Mouse (Mus musculus): ENCODE measurements at regions not wholly inside any gene's neighbourhood (a gene's known extent, or its start where the extent isn't known, plus 50 kb on each side); places are given as distances from the start of the nearest gene placed in this dataset.

DNA sequence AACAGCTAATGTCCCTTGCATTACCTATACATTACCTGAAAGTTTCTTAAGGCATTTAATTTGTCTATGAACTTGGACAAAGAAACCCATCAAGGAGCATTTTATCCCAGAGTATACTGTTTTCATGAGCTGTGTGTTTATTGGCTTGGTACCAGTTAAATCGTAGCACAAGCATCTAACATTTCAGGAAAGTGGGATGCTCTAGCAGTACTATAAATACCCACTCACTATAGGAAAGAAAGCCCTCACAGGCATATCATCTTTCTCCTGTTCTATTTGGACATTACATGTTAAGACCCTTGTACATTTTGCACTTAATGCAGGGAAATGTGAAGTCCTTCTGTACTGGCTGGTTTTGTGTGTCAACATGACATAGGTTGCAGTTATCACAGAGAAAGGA lies 163.9 kb downstream of the Ptprc start:
- Histone ChIP-seq H3K27ac (ENCODE audit: insufficient read depth, low read length) (no peak overlapping the region), H3K4me3 (ENCODE audit: insufficient read depth, low read length) (no peak overlapping the region), H3K4me1 (ENCODE audit: control insufficient read depth, insufficient read depth, low read length) (no peaks in the 10 kb centered on the region)
- TF ChIP-seq POLR2A (IDR thresholded peaks at IDR 0.05; ENCODE audit: extremely low read depth, insufficient read depth, low read length): no peak
- no peak for TF ChIP-seq CTCF (IDR thresholded peaks at IDR 0.05; ENCODE audit: extremely low read depth, insufficient read depth, low read length)

GRCm38 (mm10) chr1:138010910-138011477 lies 164.5 kb downstream of the Ptprc start:
- H3K4me1 ChIP-seq (ENCODE audit: control insufficient read depth, insufficient read depth, low read length): no peaks in the 10 kb centered on the region; the same call in 1 of the 2 replicates
- TF ChIP-seq POLR2A (IDR thresholded peaks at IDR 0.05; ENCODE audit: extremely low read depth, insufficient read depth, low read length): no peak
- TF ChIP-seq CTCF (IDR thresholded peaks at IDR 0.05; ENCODE audit: extremely low read depth, insufficient read depth, low read length): no peak
- H3K4me3 ChIP-seq (ENCODE audit: insufficient read depth, low read length): no peak overlapping the region
- H3K27ac ChIP-seq (ENCODE audit: insufficient read depth, low read length): no peak overlapping the region

DNA sequence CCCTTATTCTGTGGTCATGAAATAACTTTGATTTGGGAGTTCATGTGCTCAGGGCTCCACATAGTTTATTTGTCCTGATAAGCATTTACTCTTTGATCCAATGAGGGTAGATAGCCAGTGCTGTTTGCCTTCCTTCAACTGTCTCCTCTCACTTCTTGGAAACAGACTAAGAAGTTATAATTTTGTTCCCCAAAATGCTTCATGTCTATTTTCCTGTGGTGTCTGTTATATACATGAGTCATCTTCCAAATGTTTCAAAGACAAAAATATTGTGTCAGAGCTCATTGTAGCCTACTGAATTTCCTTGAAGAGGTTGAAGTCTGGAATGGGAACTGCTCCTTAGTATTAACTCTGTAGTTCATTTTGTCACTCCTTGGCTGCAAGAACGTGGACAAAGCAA lies 168.7 kb downstream of the Ptprc start:
- TF ChIP-seq POLR2A (IDR thresholded peaks at IDR 0.05; ENCODE audit: extremely low read depth, insufficient read depth, low read length): no peak
- TF ChIP-seq CTCF (IDR thresholded peaks at IDR 0.05; ENCODE audit: extremely low read depth, insufficient read depth, low read length): no peak
- Histone ChIP-seq H3K4me3 (ENCODE audit: insufficient read depth, low read length) (no peak overlapping the region), H3K27ac (ENCODE audit: insufficient read depth, low read length) (no peak overlapping the region), H3K4me1 (ENCODE audit: control insufficient read depth, insufficient read depth, low read length) (no peaks in the 10 kb centered on the region; the same call in 1 of the 2 replicates)

- no peak overlapping the region for H3K4me3 ChIP-seq (ENCODE audit: insufficient read depth, low read length)
- no peak for TF ChIP-seq POLR2A (IDR thresholded peaks at IDR 0.05; ENCODE audit: extremely low read depth, insufficient read depth, low read length)
- no peaks in the 10 kb centered on the region; the same call in 1 of the 2 replicates for H3K4me1 ChIP-seq (ENCODE audit: control insufficient read depth, insufficient read depth, low read length)
- no peak overlapping the region for H3K27ac ChIP-seq (ENCODE audit: insufficient read depth, low read length)
Measured at GRCm38 (mm10) chr1:138004319-138004718, 171.2 kb downstream of the Ptprc start.

GRCm38 (mm10) chr1:137999268-137999900 lies 176.1 kb downstream of the Ptprc start:
- H3K4me1 ChIP-seq (ENCODE audit: control insufficient read depth, insufficient read depth, low read length): no peaks in the 10 kb centered on the region
- no peak overlapping the region for H3K27ac ChIP-seq (ENCODE audit: insufficient read depth, low read length)
- TF ChIP-seq CTCF (IDR thresholded peaks at IDR 0.05; ENCODE audit: extremely low read depth, insufficient read depth, low read length): no peak
- TF ChIP-seq POLR2A (IDR thresholded peaks at IDR 0.05; ENCODE audit: extremely low read depth, insufficient read depth, low read length): no peak
- H3K4me3 ChIP-seq (ENCODE audit: insufficient read depth, low read length): no peak overlapping the region

DNA sequence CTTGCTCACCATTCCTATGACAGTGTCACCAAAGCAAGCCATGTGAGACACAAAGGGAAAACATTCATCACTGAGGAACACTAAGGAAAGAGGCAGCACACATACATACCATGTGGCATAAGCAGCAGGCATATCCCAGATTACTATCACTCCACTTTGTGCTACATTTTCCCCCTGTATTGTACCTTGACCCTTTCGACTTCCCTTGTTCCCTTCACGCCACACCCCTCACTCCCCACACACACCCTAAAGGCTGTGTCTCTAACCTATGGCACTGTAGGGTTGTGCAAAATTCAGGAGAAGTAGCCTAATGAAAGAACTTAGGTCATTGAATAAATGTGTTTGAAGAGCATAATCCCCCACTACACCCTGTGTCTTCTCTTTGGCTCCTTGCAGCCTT lies 179.5 kb downstream of the Ptprc start:
- H3K27ac ChIP-seq (ENCODE audit: insufficient read depth, low read length): no peak overlapping the region
- TF ChIP-seq CTCF (IDR thresholded peaks at IDR 0.05; ENCODE audit: extremely low read depth, insufficient read depth, low read length): no peak
- no peak for TF ChIP-seq POLR2A (IDR thresholded peaks at IDR 0.05; ENCODE audit: extremely low read depth, insufficient read depth, low read length)
- H3K4me1 ChIP-seq (ENCODE audit: control insufficient read depth, insufficient read depth, low read length): no peaks in the 10 kb centered on the region
- no peak overlapping the region for H3K4me3 ChIP-seq (ENCODE audit: insufficient read depth, low read length)

GRCm38 (mm10) chr1:137991936-137992335 lies 183.6 kb downstream of the Ptprc start:
- no peak for TF ChIP-seq CTCF (IDR thresholded peaks at IDR 0.05; ENCODE audit: extremely low read depth, insufficient read depth, low read length)
- TF ChIP-seq POLR2A (IDR thresholded peaks at IDR 0.05; ENCODE audit: extremely low read depth, insufficient read depth, low read length): no peak

GRCm38 (mm10) chr1:137991412-137991811 lies 184.1 kb downstream of the Ptprc start:
- no peaks in the 10 kb centered on the region for H3K4me1 ChIP-seq (ENCODE audit: control insufficient read depth, insufficient read depth, low read length)
- TF ChIP-seq POLR2A (IDR thresholded peaks at IDR 0.05; ENCODE audit: extremely low read depth, insufficient read depth, low read length) (no peak), CTCF (IDR thresholded peaks at IDR 0.05; ENCODE audit: extremely low read depth, insufficient read depth, low read length) (no peak)
- H3K27ac ChIP-seq (ENCODE audit: insufficient read depth, low read length): no peak overlapping the region
- no peak overlapping the region for H3K4me3 ChIP-seq (ENCODE audit: insufficient read depth, low read length)

More at GRCm38 (mm10) chr1:137991936-137992335, 183.6 kb downstream of the Ptprc start:
- Histone ChIP-seq H3K27ac (ENCODE audit: insufficient read depth, low read length) (no peak overlapping the region), H3K4me1 (ENCODE audit: control insufficient read depth, insufficient read depth, low read length) (no peaks in the 10 kb centered on the region), H3K4me3 (ENCODE audit: insufficient read depth, low read length) (no peak overlapping the region)

GRCm38 (mm10) chr1:137973406-137973805 lies 202.1 kb downstream of the Ptprc start:
- Histone ChIP-seq H3K4me3 (ENCODE audit: insufficient read depth, low read length) (no peak overlapping the region), H3K4me1 (ENCODE audit: control insufficient read depth, insufficient read depth, low read length) (peaks cover 2% of the 10 kb centered on the region; the same call in 1 of the 2 replicates), H3K27ac (ENCODE audit: insufficient read depth, low read length) (0 out of 2 replicates have a peak overlapping the region, but pooled peaks have one; percentile 13)
- TF ChIP-seq CTCF (IDR thresholded peaks at IDR 0.05; ENCODE audit: extremely low read depth, insufficient read depth, low read length) (no peak), POLR2A (IDR thresholded peaks at IDR 0.05; ENCODE audit: extremely low read depth, insufficient read depth, low read length) (no peak)

Measured in cortical plate, adult 2 months (tissue).